ENCODE assay signal across 16 mouse cellular contexts in genomic region chr16:39196896-39197295, GRCm38 (mm10).
DNase-seq lines count a peak whose midpoint lies in the region.
"Had no signal": no experiment of that assay in that cellular context is flagged by ENCODE, and none has a peak within 500 bp of the region (broad histone marks: within the 10 kb centered on the region; RNA-seq: fewer than 3 reads in every experiment).

No protein-coding gene starts in this region.

- intact Hi-C loops in heart, postnatal 36 days (cut with DNase I) = no loop called here

- DNase-seq in heart, adult 9 months (ENCODE audit: low spot score in 2 of 2) = peak; percentile 7 to 9
- no peak for DNase-seq in heart, postnatal 36 days
- DNase-seq in layer of hippocampus, adult 9-11 months = peak; percentile 13
- DNase-seq in layer of hippocampus, adult 8-10 months (ENCODE audit: low spot score in 2 of 2) = no peak
- peak; percentile 62 for DNase-seq in ovary, adult 18-20 months (ENCODE audit: low spot score)
- no peak for DNase-seq in ovary, postnatal 10 days (ENCODE audit: low spot score)
- no peak for DNase-seq in embryo, embryonic 10.5 days (ENCODE audit: low spot score)
- DNase-seq: adrenal gland, adult 2 months; B cell, adult 2 months; cerebellum, adult 11 months; cerebellum, adult 9-11 months; gastrocnemius, postnatal 25 days; kidney, adult 2 months; kidney, postnatal 10 days; lung, adult 2 months; thymus, postnatal 25 days had no signal

Comparison
In these comparisons a context has a peak if more than half of its experiments do, and no peak if none do; other contexts are left out.
1. DNase-seq: peak in heart, adult 9 months (2 of 2), layer of hippocampus, adult 9-11 months (single experiment) and ovary, adult 18-20 months (single experiment); none in heart, postnatal 36 days (0 of 2), layer of hippocampus, adult 8-10 months (0 of 2), ovary, postnatal 10 days (single experiment) and embryo, embryonic 10.5 days (single experiment).